In genomic region chr17:48409380-48410298, GRCm38 (mm10) we compare ENCODE assay signal across 8 mouse cellular contexts. TPM values are rescaled to one million over a fixed set of nuclear protein-coding genes. Genes with fewer than 3 reads are reported as not detected.
DNase-seq lines count a peak whose midpoint lies in the region; ATAC-seq and TF ChIP-seq lines count a peak whose summit lies in the region.

Nfya (minus strand) TSS chr17:48409906.
Oard1 (plus strand) TSS chr17:48410014.

- in situ Hi-C loops in ES-E14 (cut with MboI; ENCODE audit: low sequenced_read_pairs in 2 of 2, unreplicated experiment in 2 of 2), result no loop called here

- H3K4me1 ChIP-seq in ES-E14 (ENCODE audit: control insufficient read depth in 2 of 2, insufficient read depth in 2 of 2, low read length in 2 of 2, poor library complexity in 1 of 2), result peaks cover 0 to 4% of the 10 kb centered on the region in 2 experiments; a peak in 3 of 4 replicates
- peaks cover 38% of the 10 kb centered on the region for H3K4me1 ChIP-seq in forebrain, embryonic 15.5 days
- H3K4me1 ChIP-seq in lung, adult 2 months (ENCODE audit: control insufficient read depth, insufficient read depth, low read length), result peaks cover 3% of the 10 kb centered on the region

- H3K9ac ChIP-seq in ES-E14 (ENCODE audit: insufficient read depth, low read depth, low read length, poor library complexity, severe bottlenecking), result peak within 1 kb of the TSS; percentile 100
- H3K9ac ChIP-seq in forebrain, embryonic 15.5 days (replicated peaks), result peak within 1 kb of the TSS; percentile 95

- peaks cover 15% of the 10 kb centered on the region for H3K36me3 ChIP-seq in ES-E14 (ENCODE audit: control insufficient read depth, insufficient read depth, low read length, poor library complexity, severe bottlenecking)
- 0 out of 2 replicates have a peak, but pooled peaks cover under 1% of the 10 kb centered on the region for H3K36me3 ChIP-seq in forebrain, embryonic 15.5 days

- ATAC-seq in forebrain, embryonic 15.5 days (replicated peaks), result peak; percentile 97
- peak; percentile 76 for ATAC-seq in neutrophil, adult 5-6 weeks (ENCODE audit: extremely low read depth, insufficient number of reproducible peaks, low FRiP score, poor library complexity, severe bottlenecking)

- H3K9me3 ChIP-seq in ES-E14 (ENCODE audit: control insufficient read depth, insufficient read depth, low read depth, low read length), result no peaks in the 10 kb centered on the region
- no peaks in the 10 kb centered on the region for H3K9me3 ChIP-seq in forebrain, embryonic 15.5 days

- TF ChIP-seq CTCF in lung, adult 2 months (IDR thresholded peaks at IDR 0.05; ENCODE audit: insufficient read depth, low read length), result no peak

- peak within 1 kb of the TSS; percentile 98 for H3K27ac ChIP-seq in ES-E14 (ENCODE audit: insufficient read depth, low read depth, low read length, poor library complexity, severe bottlenecking)
- H3K27ac ChIP-seq in forebrain, embryonic 15.5 days (replicated peaks), result peak within 1 kb of the TSS; percentile 99

- peak; percentile 99 for DNase-seq in ES-E14 (ENCODE audit: low read depth, low spot score)
- peak; percentile 100 for DNase-seq in cerebellum, adult 11-12 months
- DNase-seq in heart, postnatal 25 days (ENCODE audit: low spot score), result peak; percentile 99
- DNase-seq in layer of hippocampus, adult 18-20 months (ENCODE audit: low spot score in 2 of 2), result peak; percentile 100
- DNase-seq in lung, adult 2 months, result peak; percentile 99
- peak; percentile 99 to 100 for DNase-seq in thymus, adult 18-20 months

- WGBS in forebrain, embryonic 15.5 days, result under 1% methylated on average over 84 of the region's 84 CpGs
- WGBS in lung, adult 2 months, result under 1% methylated on average over 84 of the region's 84 CpGs

- peak within 1 kb of the TSS; percentile 83 for H3K4me2 ChIP-seq in forebrain, embryonic 15.5 days (replicated peaks)

- peak; percentile 62; the same call in 1 of the 2 replicates for TF ChIP-seq POLR2A in lung, adult 2 months (IDR thresholded peaks at IDR 0.05; ENCODE audit: borderline replicate concordance, extremely low read depth, low read depth, low read length)

- intact Hi-C loops in heart, postnatal 25 days (cut with DNase I), result loop anchor here (2.0 kb wide), 1 partner anchor 19 kb away; no protein-coding TSS in a partner anchor

- no peaks in the 10 kb centered on the region for H3K27me3 ChIP-seq in forebrain, embryonic 15.5 days

- peak within 1 kb of the TSS; percentile 94 for H3K4me3 ChIP-seq in ES-E14 (ENCODE audit: insufficient read depth in 1 of 2, low read depth in 1 of 2, low read length in 2 of 2, poor library complexity in 1 of 2, severe bottlenecking in 1 of 2)
- peak within 1 kb of the TSS; percentile 80 for H3K4me3 ChIP-seq in forebrain, embryonic 15.5 days
- peak within 1 kb of the TSS; percentile 87 for H3K4me3 ChIP-seq in lung, adult 2 months (replicated peaks; ENCODE audit: extremely low read depth, low read depth, low read length)

TF ChIP-seq in ES-E14, 5 proteins besides CTCF, POLR2A, EP300 and RAD21:
- peak; percentile 70; the same call in 1 of the 2 replicates for TF ChIP-seq HCFC1 (IDR thresholded peaks at IDR 0.05; ENCODE audit: borderline replicate concordance, insufficient read depth, low read length)
- no peak for TF ChIP-seq MAFK (IDR thresholded peaks at IDR 0.05; ENCODE audit: insufficient read depth, low read depth, low read length)
- TF ChIP-seq CHD2 (IDR thresholded peaks at IDR 0.05; ENCODE audit: low read depth, low read length), result no peak
- TF ChIP-seq ZNF384 (IDR thresholded peaks at IDR 0.05; ENCODE audit: low read depth, low read length), result no peak
- TF ChIP-seq ZC3H11A (IDR thresholded peaks at IDR 0.05; ENCODE audit: borderline replicate concordance, low read depth, low read length), result no peak
TF ChIP-seq in ES-E14: peak in this region for 1.

RNA-seq across cellular contexts. Expression of gene Nfya, which starts in this region (rescaled TPM):
- 23.3 and 25.2 TPM in 2 replicates for total RNA-seq in ES-E14 (2012; rRNA removed)
- polyA plus RNA-seq in forebrain, embryonic 15.5 days (2015; fragmentation: Nextera tagmentation; extraction: Ambion mirVana), result 17.6 and 18.9 TPM in 2 replicates
- total RNA-seq in heart, postnatal 25 days (2021), result 10 to 100 TPM; 19.6 to 21.4 TPM
- total RNA-seq in layer of hippocampus, adult 18-20 months (2021), result 10 to 100 TPM; 28.4 to 31.7 TPM
- polyA plus RNA-seq in lung, adult 2 months (2012; rRNA removed), result 64.4 and 82.6 TPM in 2 replicates
- total RNA-seq in neutrophil, adult 5-6 weeks (2017), result 47.7 and 55.0 TPM in 2 replicates

RNA-seq across cellular contexts. Expression of gene Oard1, which starts in this region (rescaled TPM):
- 27.0 and 38.6 TPM in 2 replicates for total RNA-seq in ES-E14 (2012; rRNA removed)
- 59.0 and 60.7 TPM in 2 replicates for polyA plus RNA-seq in forebrain, embryonic 15.5 days (2015; fragmentation: Nextera tagmentation; extraction: Ambion mirVana)
- 10 to 100 TPM; 12.9 to 14.3 TPM for total RNA-seq in heart, postnatal 25 days (2021)
- 10 to 100 TPM; 13.7 to 14.1 TPM for total RNA-seq in layer of hippocampus, adult 18-20 months (2021)
- polyA plus RNA-seq in lung, adult 2 months (2012; rRNA removed), result 6.7 and 11.9 TPM in 2 replicates
- 92.3 and 97.1 TPM in 2 replicates for total RNA-seq in neutrophil, adult 5-6 weeks (2017)

Comparison
In these comparisons a context has a peak if more than half of its experiments do, and no peak if none do; other contexts are left out.
1. Peak in every context shown above with its lines: DNase-seq, ATAC-seq, H3K4me3 ChIP-seq and H3K27ac ChIP-seq.